Mouse (Mus musculus) forelimb bud, embryonic 11.5 days (tissue): ENCODE data around the gene Zscan12.
"Not testable (repeated sequence)": the region's sequence is repeated elsewhere in the genome, so short reads cannot be mapped to it uniquely, and the experiment has no call there.

ENCODE experiments used
- DNase-seq: peaks from one replicate; pipeline ENCODE4 v3.0.0-alpha.2; 2012; ENCODE audit warnings: low read depth, low spot score

The Zscan12 gene

GRCm38 (mm10) chr13:21362621-21363248 is at the start of gene Zscan12:
Gene Zscan12 (plus strand): TSS chr13:21362820.
- peak; percentile 95 for DNase-seq

DNA sequence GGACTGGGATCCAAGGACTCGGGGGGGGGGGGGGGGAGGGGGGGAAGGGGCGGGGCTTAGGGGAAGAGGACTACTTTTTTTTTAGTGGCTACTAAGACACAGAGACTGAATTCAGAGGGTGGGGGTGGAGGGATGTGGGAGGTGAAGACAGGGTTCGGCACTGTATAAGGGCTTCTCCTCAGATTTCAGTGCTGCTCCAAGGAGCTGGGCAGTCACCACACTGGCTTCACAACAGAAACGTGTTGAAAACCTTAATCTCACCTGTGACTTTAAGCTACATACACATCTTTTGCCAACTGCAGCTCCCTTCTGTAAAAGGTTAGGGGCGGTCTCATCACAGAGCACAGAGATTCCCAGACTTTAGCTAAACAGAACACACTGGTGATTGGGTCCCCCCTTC is 49.8 kb upstream of the Zscan12 start:
- DNase-seq = no peak

DNA sequence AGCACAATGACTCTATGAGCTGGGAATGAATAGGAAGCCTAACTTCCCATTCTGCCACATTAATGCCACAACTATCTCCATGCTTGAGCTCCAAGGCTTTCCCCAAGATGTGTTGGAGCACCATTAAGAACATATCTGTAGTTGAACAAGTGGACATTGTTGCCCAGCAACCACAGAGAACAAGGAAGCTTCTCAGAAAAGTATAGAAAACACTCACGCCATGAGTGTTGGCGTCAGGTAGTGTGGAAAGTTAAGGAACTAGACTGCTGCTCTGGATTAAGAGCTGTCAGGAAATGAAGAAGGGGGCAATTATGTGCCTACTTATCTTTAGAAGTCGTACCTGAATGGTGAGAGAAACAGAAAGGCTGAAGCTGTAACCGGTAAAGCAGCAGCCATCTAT is 48.7 kb upstream of the Zscan12 start:
- no peak for DNase-seq

DNA sequence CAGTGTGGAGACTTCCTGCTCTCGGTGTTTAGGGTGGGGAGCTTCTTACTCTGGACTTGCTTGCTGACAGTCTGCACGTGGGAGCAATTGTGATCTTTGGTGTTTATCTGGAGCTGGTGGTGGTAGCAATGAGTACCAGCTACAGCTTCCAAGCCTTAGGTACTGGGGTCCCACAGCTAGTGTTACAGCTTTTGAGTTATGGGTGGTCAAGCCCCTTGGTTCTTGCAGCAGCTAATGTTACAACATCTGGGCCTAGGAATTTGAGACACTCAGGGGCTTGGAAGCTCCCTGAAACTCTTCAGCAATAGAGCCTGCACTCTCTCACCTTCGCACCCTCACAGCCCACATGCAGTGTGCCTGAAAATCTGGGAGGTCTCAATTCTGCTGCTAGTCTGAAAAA is 42.4 kb upstream of the Zscan12 start:
- no peak for DNase-seq

DNA sequence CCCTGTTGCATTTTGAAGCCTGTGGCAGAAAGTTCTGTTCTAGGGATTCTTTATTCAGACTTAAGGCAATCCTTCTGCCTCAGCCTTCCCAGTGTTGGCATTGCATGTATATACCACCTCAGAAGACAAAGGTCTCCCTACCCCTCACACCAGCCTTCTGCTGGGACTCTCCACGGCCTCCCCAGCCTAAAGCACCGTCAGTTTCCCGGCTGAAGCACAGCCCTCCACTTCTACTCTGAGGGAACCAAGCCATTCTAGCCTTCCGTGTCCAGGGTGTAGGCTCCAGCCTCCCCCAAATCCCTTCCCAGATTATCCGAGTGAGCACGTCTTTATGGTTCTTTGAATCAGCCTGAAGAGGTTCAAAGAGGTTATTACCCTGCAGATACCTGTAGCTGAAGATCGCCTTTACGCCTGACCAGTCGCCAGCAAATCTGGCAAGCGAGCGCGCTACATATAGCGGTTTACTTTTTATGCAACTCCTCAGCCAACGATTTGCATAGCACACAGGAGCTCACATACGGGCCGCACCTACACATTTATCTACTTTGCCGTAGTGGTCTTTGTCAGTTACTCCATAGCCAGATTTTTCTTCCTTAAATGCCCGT is 40.6 kb upstream of the Zscan12 start:
- no peak for DNase-seq

GRCm38 (mm10) chr13:21322509-21323375 is 39.9 kb upstream of the Zscan12 start:
- DNase-seq = peak; percentile 57

DNA sequence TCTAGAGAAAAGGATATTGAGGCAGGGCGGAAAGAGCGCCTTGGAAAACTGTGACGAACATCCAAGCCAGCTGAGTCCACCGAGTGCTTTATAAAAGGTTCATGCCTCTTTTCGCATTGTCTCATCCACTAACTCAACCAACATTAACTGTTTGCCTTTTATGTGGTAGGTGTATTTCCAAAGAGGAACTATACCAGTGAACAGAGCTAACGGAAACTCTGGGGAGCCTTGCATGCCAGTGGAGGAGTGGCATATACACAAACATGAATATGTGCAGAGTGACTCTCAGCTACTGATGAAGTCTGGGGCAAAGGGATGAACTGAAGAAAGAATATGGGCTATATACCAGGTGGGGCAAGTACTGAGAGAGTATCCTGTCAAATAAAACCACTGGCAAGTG is 39.2 kb upstream of the Zscan12 start:
- no peak for DNase-seq

- DNase-seq = peak; percentile 54
Observed at GRCm38 (mm10) chr13:21326191-21326590, 36.4 kb upstream of the Zscan12 start.

- peak; percentile 90 for DNase-seq
Observed at GRCm38 (mm10) chr13:21326657-21327211, 35.9 kb upstream of the Zscan12 start.

- peak; percentile 40 for DNase-seq
Observed at GRCm38 (mm10) chr13:21327424-21327823, 35.2 kb upstream of the Zscan12 start.

GRCm38 (mm10) chr13:21346610-21347009 is 16.0 kb upstream of the Zscan12 start, which contains the start of gene Olfr1367:
Gene Olfr1367 (plus strand): TSS chr13:21346910.
- DNase-seq = no peak

DNA sequence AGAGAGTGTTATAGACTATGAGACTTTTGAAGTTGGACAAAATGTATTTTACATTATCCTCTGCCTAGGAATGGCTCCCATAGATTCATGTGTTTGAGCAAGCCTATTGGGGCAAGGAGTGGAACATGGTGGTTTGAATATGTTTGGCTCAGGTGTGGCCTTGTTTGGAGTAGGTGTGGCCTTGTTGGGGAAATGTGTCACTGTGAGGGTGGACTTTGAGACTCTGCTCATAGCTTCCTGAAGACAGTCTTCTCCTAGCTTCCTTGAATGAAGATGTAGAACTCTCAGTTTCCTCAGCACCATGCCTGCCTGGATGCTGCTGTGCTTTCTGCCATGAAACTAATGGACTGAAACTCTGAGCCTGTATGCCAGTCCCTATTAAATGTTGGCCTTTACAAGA is 12.0 kb upstream of the Zscan12 start:
- DNase-seq = no peak

GRCm38 (mm10) chr13:21363719-21364118 is 1.1 kb downstream of the Zscan12 start:
- DNase-seq = no peak

DNA sequence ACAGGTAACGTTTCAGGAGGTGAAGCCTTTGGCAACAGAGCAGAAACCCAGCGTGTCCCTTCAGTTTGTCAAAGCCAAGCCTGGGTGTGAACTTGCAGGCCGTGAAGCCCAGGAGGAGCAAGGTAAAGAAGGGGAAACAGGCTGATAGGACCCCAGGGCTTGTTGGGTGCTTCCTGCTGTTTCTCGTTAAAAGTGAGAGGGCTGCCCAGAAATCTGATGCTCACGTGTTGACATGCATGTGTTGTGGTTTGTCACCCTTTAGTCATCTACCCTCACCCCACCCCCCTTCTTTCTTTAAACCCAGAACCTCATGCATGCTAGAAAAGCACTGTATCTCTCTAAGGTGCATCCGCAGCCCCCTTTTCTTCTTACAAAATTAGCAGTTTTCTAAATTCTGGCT is 4.0 kb downstream of the Zscan12 start:
- no peak for DNase-seq

DNA sequence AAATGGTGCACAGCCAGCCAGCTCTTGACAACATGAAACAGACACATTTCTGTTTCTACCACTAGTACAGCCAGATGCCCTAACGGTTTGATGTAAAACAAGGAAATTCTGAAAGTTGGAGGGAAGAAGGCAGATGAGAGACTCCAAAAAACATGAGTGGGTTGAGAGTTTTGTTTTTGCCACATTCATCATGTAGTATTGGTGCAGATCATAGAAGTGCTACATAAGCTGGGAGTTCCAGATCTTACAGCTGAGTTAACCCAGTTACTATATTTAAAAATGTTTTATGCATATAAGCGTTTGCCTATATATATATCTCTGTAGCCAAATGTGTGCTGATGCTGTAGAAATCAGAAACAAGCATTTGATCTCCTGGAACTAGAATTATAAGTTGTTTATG is 10.1 kb downstream of the Zscan12 start:
- no peak for DNase-seq

DNA sequence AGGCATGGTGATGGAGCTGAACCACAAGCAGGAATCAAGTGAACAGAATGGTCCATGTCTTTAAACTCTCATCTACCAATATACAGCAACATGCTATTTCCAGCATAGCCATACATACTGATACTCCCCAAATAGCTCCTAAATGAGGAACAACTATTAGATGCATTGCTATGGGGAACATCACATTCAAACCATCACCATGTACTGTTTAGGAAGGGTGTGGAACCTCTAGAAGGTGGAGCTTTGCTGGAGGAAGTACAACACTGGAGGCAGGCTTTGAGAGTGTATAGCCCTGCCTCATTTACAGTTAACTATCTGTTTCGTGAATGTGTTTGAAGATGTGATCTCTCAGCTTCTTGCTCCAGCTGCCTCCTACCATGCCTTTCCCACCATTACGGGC is 15.2 kb downstream of the Zscan12 start:
- DNase-seq = no peak

GRCm38 (mm10) chr13:21395211-21395610 is 32.6 kb downstream of the Zscan12 start:
- DNase-seq = no peak

DNA sequence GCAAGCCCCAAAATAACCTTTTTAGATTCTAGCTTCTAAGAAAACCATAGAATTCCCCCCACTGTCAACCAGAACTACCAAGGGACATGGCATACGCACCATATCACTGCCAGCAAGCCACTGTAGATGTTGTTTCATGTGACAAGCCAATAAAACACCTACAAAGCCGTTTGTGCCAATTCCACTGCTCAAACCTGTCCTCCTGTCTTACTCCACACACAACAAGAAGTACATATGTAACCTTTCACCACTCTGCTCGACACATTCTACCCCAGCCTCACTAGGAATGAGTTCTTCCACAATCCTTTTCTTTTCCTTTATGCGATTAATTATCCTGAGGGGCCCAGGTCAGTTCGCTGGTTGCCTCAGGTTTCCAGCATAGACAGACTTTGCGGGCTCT is 33.0 kb downstream of the Zscan12 start:
- DNase-seq = no peak

- DNase-seq = not testable (repeated sequence)
Observed at GRCm38 (mm10) chr13:21396048-21396447, 33.4 kb downstream of the Zscan12 start.

GRCm38 (mm10) chr13:21397486-21397885 is 34.9 kb downstream of the Zscan12 start:
- DNase-seq = no peak

DNA sequence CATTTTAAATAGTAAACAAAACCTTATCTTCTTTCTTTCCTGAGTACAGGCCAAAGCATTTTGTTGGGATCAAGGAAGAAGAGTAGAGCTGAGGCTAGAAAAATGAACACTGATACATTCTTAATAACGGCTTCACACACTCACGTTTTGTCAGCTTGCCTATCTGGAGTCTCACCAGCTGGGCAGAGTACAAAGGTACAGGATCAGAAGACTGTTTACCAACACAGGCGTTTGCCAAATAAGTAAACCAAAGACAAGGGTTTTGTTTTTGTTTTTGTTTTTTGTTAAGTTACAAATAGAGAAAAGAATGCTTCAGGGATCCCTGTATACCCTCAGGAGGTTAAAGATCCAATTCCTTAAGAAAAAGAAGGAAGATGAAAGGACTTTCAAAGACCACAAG is 38.5 kb downstream of the Zscan12 start:
- no peak for DNase-seq

DNA sequence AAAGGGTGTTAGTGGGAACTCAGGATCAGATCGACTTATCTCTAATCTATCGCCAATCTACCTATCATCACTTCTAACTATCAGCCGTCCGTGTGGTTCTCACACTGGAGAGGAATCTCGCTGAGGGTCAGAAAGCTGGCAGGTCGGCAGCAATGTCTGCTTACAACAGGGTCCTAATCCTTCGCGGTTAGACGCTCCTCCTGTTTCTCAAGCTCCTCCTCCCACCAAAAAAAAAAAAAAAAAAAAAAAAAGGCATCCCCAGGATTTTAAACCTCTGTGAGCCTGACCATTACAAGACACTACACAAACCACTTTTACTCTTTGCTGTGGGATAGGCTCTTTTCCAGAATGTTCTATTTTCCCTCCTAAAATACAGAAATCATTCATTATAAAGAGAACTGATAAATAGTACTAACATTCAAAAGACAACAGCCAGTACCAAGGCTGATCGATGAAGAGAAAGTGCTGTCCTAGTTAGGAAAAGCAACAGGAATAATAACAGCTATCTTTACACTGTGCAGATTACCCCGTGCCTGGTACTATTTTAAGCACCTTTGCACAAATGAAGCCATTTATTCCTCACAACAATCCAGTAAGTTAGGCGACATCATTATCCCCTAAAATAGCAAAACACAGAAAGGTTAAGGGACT is 39.1 kb downstream of the Zscan12 start:
- DNase-seq = peak; percentile 31
